Mouse (Mus musculus): ENCODE results near the gene Alg13. TPM values are rescaled to one million over a fixed set of nuclear protein-coding genes. Genes with fewer than 3 reads are reported as not detected.

The Alg13 gene
- 7.2 TPM for polyA plus RNA-seq (2014; fragmentation: Illumina TruSeq; extraction: RNeasy Lipid Tissue Mini Kit (QIAGEN cat#74804); ENCODE audit: low read depth, low replicate concordance)

DNA sequence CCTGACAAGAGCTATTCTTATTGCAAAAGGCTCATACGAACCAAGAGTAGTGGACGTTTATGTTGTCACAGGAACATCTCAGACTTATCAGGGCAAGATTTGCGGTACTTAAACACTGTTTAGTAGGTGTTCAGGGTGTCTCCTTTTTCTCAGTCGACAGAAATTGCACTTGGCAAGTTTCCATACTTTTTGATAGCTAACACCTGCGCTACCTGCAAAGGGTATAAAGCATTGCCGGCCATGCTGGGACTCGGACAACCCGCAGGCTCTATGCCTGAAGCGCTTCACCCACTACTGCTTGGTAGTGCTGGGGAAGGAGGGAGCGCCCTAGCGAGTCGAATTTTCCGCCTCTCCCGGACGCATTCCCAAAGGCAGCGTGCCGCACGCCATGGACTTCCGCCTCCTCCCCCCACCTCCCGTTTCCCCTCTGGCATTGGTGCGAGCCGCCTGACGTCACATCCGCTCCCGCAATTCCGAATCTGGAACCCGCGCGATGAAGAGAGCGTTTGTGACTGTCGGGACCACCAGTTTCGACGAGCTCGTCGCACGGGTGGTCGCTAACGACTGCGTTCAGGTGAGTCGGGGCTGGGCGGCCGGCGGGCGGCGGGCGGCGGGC, at the start of gene Alg13:
Alg13 (plus strand) TSS at position 257 of the 616 bp plus-strand sequence.

Other genes starting within 250 kb of the Alg13 start
- 0.60 TPM for gene A730046J19Rik, start 164.1 kb upstream of the Alg13 start, polyA plus RNA-seq (2014; fragmentation: Illumina TruSeq; extraction: RNeasy Lipid Tissue Mini Kit (QIAGEN cat#74804); ENCODE audit: low read depth, low replicate concordance)
- 9.0 TPM for gene Trpc5os, start 138.8 kb downstream of the Alg13 start, polyA plus RNA-seq (2014; fragmentation: Illumina TruSeq; extraction: RNeasy Lipid Tissue Mini Kit (QIAGEN cat#74804); ENCODE audit: low read depth, low replicate concordance)

All from adipose tissue, adult 10 weeks (tissue).